Mouse (Mus musculus): ENCODE data around the gene Dusp27. TPM values are rescaled to one million over a fixed set of nuclear protein-coding genes. Genes with fewer than 3 reads are reported as not detected.

Dusp27 gene
- polyA plus RNA-seq (2017; shearing (Covaris generic)), result not detected

DNA sequence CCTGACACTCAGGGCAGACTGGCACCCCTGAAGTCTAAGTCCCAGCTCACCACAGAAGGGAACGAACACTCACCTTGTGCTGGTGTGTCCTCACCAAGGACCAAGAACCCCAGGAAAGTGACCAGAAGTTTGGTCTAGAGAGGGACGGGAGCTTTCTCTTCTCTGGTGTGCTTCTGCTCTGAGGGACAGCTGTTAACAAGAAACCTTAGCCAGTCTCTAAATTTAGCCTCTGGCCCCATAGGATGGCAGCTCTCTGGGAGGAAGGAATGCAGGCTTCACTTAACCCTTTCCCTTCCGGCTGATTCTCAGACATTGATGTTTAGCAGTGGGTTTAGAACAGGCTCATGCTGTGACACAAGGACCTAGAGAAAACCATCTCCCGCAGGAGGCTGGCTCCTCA, at the start of gene Dusp27:
Gene Dusp27 (minus strand): TSS at position 204 of the 400 bp plus-strand sequence.

DNA sequence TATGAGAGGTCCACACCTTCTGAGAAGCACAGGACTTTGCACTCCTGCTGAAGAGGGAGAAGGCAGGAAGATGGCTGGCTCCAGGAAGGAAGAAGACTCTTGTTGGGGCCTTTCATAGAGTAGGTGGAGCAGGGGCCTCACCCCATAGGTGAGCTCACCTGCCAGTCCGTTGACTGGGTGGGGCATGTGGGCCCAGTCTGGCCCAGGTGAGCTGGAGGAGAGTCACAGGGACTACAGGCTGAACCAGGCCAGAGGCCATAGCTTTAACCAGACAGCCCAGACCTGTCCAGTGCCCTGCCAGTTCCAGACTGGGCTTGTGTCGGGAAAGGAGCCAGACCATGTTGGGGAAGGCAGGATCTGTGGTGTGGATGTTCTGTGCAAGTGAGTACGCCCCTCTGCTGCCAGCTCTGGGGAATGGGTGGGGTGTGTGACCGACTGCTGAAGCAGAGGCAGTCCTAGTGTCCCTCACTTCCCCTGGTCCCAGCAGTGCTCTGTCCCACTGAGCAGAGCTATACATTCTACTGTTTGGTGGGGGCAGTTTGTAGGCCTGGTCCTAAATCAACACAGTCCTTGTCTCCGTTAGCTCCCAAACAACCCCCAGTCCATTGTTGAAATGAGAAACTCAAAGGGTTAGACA, 2.6 kb upstream of the Dusp27 start, which contains the start of gene Gpa33:
Gene Gpa33 (plus strand): TSS at position 15 of the 637 bp plus-strand sequence.

Other genes starting within 250 kb of the Dusp27 start
- gene Pou2f1, start 125.2 kb downstream of the Dusp27 start, polyA plus RNA-seq (2017; shearing (Covaris generic)), result 32.5 TPM
- gene Gpa33, start 2.3 kb upstream of the Dusp27 start, polyA plus RNA-seq (2017; shearing (Covaris generic)), result not detected
- gene Mael, start 110.8 kb upstream of the Dusp27 start, polyA plus RNA-seq (2017; shearing (Covaris generic)), result not detected
- gene Ildr2, start 126.2 kb upstream of the Dusp27 start, polyA plus RNA-seq (2017; shearing (Covaris generic)), result not detected